Mouse (Mus musculus) T-cell, adult 2 months (primary cell): ENCODE data around the gene Vmn2r63.
"Not testable (repeated sequence)": the region's sequence is repeated elsewhere in the genome, so short reads cannot be mapped to it uniquely, and the experiment has no call there.

Source experiments
- DNase-seq: peaks from one replicate; pipeline ENCODE4 v3.0.0; 2022; ENCODE audit warnings: low spot score

Vmn2r63 gene

DNA sequence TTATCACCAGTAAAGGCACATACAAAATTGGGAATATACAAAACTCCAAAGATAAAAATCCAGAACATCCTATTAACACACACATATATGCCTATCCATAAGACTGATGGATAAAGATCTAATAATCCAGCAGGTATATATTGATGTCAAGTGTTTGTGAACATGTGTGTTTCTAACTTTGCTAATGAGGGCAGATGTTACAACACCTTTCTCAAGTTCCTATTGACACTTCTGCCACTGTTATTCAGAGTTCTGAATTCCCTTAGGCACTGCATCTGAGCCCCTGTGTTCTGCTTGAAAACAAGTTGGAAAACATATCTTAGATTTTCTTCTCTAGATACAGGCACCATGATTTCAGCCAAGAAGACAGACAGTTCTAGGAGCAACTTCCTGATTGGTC, at the start of gene Vmn2r63:
Gene Vmn2r63, minus strand, starts transcription at position 101 of the 400 bp plus-strand sequence.
- not testable (repeated sequence) for DNase-seq

DNA sequence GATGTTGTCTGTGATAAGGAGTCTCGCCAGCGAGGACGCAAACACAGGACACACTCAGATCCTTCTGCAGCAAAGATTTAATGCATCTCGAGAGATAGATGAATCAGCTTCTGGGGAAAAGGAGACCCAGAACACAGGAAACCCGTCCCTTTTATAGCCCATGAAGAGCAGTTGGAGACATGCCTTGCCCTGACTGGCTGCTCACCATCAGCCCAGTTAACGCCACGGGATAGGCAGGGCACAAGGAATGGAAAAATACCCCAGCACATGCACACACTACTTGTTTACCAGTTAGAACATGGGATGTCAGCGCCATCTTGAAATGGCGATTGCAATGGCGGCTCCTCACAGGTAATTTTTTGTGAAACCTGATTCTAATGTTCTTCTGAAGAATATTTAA, 47.1 kb upstream of the Vmn2r63 start:
- DNase-seq, result no peak

DNA sequence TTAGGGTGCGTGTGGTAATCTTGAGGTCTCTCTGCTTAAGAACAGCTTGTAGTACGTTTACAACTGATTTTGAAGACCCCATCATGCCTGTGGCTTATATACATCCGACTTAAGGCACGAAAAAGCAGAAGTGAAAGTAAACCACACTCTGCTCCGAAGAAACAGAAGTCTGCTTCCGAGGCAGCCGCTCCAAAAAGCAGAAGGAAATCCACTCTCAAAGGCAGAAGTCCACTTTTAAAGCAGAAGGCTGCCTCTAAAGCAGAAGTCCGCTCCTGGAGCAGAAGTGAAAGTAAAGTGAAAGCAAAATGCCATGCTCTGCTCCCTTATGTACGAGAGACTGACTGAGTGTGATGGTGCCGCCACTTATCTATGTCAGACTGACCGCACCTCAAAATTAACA, 46.5 kb upstream of the Vmn2r63 start:
- no peak for DNase-seq

GRCm38 (mm10) chr7:42965246-42965645, 31.6 kb upstream of the Vmn2r63 start:
- DNase-seq, result no peak

- not testable (repeated sequence) for DNase-seq
Observed at GRCm38 (mm10) chr7:42898067-42898466, 35.6 kb downstream of the Vmn2r63 start.

GRCm38 (mm10) chr7:42878090-42878489, 55.5 kb downstream of the Vmn2r63 start:
- DNase-seq, result no peak

GRCm38 (mm10) chr7:42866801-42867458, 66.7 kb downstream of the Vmn2r63 start, which contains the start of gene Gm2381:
Gm2381 (minus strand) TSS chr7:42867234.
- not testable (repeated sequence) for DNase-seq
